Mouse (Mus musculus) gastrocnemius, adult 2 months (tissue): Measurements from ENCODE around the gene Acot2. TPM values are rescaled to one million over a fixed set of nuclear protein-coding genes. Genes with fewer than 3 reads are reported as not detected.
"Not testable (repeated sequence)": the region's sequence is repeated elsewhere in the genome, so short reads cannot be mapped to it uniquely, and the experiment has no call there.

ENCODE experiments used
- DNase-seq: peaks from one replicate; pipeline ENCODE4 v3.0.0; 2022
- H3K27ac ChIP-seq: fragments of 200-600 bp; 2 replicates; pipeline ENCODE4 v1.8.1; 2022; ENCODE audit warnings: mild to moderate bottlenecking
- H3K4me3 ChIP-seq: fragments of 200-600 bp; 2 replicates; pipeline ENCODE4 v1.8.1; 2022; ENCODE audit warnings: mild to moderate bottlenecking, moderate library complexity
- CTCF ChIP-seq: fragments of 200-600 bp; IDR thresholded peaks from 2 replicates; pipeline ENCODE4 v1.8.1; 2022; ENCODE audit warnings: antibody characterized with exemption, mild to moderate bottlenecking, moderate library complexity
- intact Hi-C: fragments of 180-260 bp; cut with DNase I; formaldehyde crosslinking; loops from one replicate; pipeline ENCODE4 v1.15.1; 2025
- total RNA-seq, 2 experiments: library from RNA; stranded (reverse); gene quantifications; 2 replicates each; pipeline ENCODE4 v1.2.3; 2021

Acot2 gene
- total RNA-seq, 2 experiments from 2014 or later, result 11.7 to 22.1 TPM

DNA sequence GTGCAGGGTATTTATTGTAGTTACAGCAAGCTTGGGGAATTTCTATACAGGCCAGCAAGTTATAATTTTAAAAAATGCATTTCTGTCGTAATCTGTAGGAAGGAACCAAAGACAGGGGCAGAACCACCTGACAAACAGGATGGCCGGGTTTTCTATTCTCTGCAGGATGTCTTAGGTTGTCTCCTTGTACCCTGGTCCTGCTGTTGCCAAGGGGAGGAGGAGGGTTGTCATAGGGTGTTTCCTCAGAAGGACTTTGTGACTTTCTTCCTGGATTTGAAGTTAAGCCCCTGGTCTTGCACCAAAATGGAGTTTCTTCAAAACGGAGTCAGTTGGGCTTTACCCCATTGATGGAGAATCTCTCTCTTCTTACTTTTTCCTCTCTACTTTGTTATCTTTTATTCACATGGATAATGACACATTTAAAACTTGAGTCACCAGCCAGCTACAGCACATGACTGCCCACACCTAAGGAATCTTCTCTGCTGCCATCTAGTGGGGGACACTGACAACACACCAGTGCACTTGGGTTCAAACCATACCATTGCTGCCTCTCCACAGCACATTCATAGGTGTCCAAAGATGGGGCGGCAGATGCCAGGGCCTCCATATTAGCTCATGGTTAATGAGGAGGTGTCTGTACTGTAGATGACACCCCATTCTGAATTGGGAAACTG lies 43.1 kb downstream of the Acot2 start:
- peak; percentile 74 for DNase-seq
- peak; percentile 94 for TF ChIP-seq CTCF
- intact Hi-C loops, result loop anchor here (5.0 to 10.0 kb wide), 2 partner anchors 43 to 316 kb away; partner anchors contain the start of gene Acot2
- no peak overlapping the region for H3K4me3 ChIP-seq
- no peak overlapping the region for H3K27ac ChIP-seq

GRCm38 (mm10) chr12:84032854-84033253 lies 45.2 kb downstream of the Acot2 start:
- no peak for DNase-seq
- H3K4me3 ChIP-seq, result no peak overlapping the region
- intact Hi-C loops, result loop anchor here (1.0 to 10.0 kb wide), 3 partner anchors 46 to 318 kb away; partner anchors contain the start of gene Acot2
- no peak for TF ChIP-seq CTCF
- H3K27ac ChIP-seq, result no peak overlapping the region

- not testable (repeated sequence) for H3K4me3 ChIP-seq, DNase-seq, H3K27ac ChIP-seq
- intact Hi-C loops, result loop anchor here (5.0 to 10.0 kb wide), 2 partner anchors 46 to 319 kb away; partner anchors contain the start of gene Acot2
These were observed 45.6 kb downstream of the Acot2 start for GRCm38 (mm10) chr12:84033302-84033701.

- no peak overlapping the region for H3K4me3 ChIP-seq
- intact Hi-C loops, result loop anchor here (5.0 to 10.0 kb wide), 2 partner anchors 47 to 319 kb away; partner anchors contain the start of gene Acot2
- DNase-seq, result no peak
- H3K27ac ChIP-seq, result no peak overlapping the region
- TF ChIP-seq CTCF, result no peak
These were observed 46.4 kb downstream of the Acot2 start for GRCm38 (mm10) chr12:84034108-84034507.

- intact Hi-C loops, result loop anchor here (10.0 kb wide), 1 partner anchor 323 kb away; no protein-coding TSS in a partner anchor
- Histone ChIP-seq H3K4me3 (peak within 1 kb of the TSS; percentile 74), H3K27ac (peak within 1 kb of the TSS; percentile 28; the same call in 1 of the 2 replicates)
- not testable (repeated sequence) for DNase-seq
These were observed 50.6 kb downstream of the Acot2 start, which contains the start of gene Acot4 for GRCm38 (mm10) chr12:84038241-84038640. TSS of gene Acot4 (plus strand) at chr12:84038379.

- peak; percentile 47 for DNase-seq
- Histone ChIP-seq H3K27ac (peak within 1 kb of the TSS; percentile 28; the same call in 1 of the 2 replicates), H3K4me3 (peak within 1 kb of the TSS; percentile 74)
- intact Hi-C loops, result loop anchor here (10.0 kb wide), 1 partner anchor 324 kb away; no protein-coding TSS in a partner anchor
These were observed 51.0 kb downstream of the Acot2 start, which contains the start of gene Gm49366 for GRCm38 (mm10) chr12:84038691-84039111. TSS of gene Gm49366 (plus strand) at chr12:84038935.

- no peak for TF ChIP-seq CTCF
- H3K4me3 ChIP-seq, result no peak overlapping the region
- DNase-seq, result no peak
- intact Hi-C loops, result no loop called here
- H3K27ac ChIP-seq, result no peak overlapping the region
These were observed 54.6 kb downstream of the Acot2 start for GRCm38 (mm10) chr12:84042248-84042647.

Other genes with a start within 250 kb of the Acot2 start
- gene Papln, start 224.2 kb upstream of the Acot2 start, total RNA-seq, result 1 to 10 TPM in 1 of 2 experiments, under 1 TPM in 1; 0.56 to 1.6 TPM
- gene Numb, start 65.9 kb upstream of the Acot2 start, total RNA-seq, result 10 to 100 TPM; 16.8 to 21.3 TPM
- gene Riox1, start 37.3 kb upstream of the Acot2 start, total RNA-seq, result 1 to 10 TPM; 3.3 to 4.2 TPM
- not detected for gene Heatr4, start 3.0 kb upstream of the Acot2 start, total RNA-seq
- gene Acot1, start 21.6 kb downstream of the Acot2 start, total RNA-seq, result 1 to 10 TPM; 2.2 to 3.9 TPM
- gene Acot4, start 50.5 kb downstream of the Acot2 start, total RNA-seq, result under 1 TPM; 0.05 to 0.08 TPM
- gene Gm49366, start 51.1 kb downstream of the Acot2 start, total RNA-seq, result not detected
- not detected for gene Acot3, start 64.3 kb downstream of the Acot2 start, total RNA-seq
- gene Acot5, start 81.5 kb downstream of the Acot2 start, total RNA-seq, result under 1 TPM in 1 of 2 experiments, not detected in 1; 0.17 TPM
- gene Acot6, start 112.8 kb downstream of the Acot2 start, total RNA-seq, result 1 to 10 TPM; 1.7 to 2.5 TPM
- gene Dnal1, start 126.5 kb downstream of the Acot2 start, total RNA-seq, result 1 to 10 TPM; 9.8 to 10.0 TPM
- under 1 TPM; 0.10 to 0.17 TPM for gene Pnma1, start 160.6 kb downstream of the Acot2 start, total RNA-seq
- 10 to 100 TPM; 10.2 to 11.9 TPM for gene Elmsan1, start 231.0 kb downstream of the Acot2 start, total RNA-seq